Mouse (Mus musculus) thymus, postnatal 10 days (tissue): ENCODE results near the gene Dyrk1a.
"Not testable (repeated sequence)": the region's sequence is repeated elsewhere in the genome, so short reads cannot be mapped to it uniquely, and the experiment has no call there.

Experiments
- DNase-seq, 2 experiments: peaks; one replicate each; pipeline ENCODE4 v3.0.0; 2021; ENCODE audit warnings: low spot score in 2 of 2

Dyrk1a gene

GRCm38 (mm10) chr16:94632424-94632963, 62.7 kb downstream of the Dyrk1a start:
- DNase-seq: no peak

- no peak for DNase-seq
Measured at GRCm38 (mm10) chr16:94633012-94633411, 63.2 kb downstream of the Dyrk1a start.

GRCm38 (mm10) chr16:94637423-94637822, 67.6 kb downstream of the Dyrk1a start:
- no peak for DNase-seq

- DNase-seq: no peak
Measured at GRCm38 (mm10) chr16:94641799-94642198, 72.0 kb downstream of the Dyrk1a start.

GRCm38 (mm10) chr16:94647153-94647552, 77.3 kb downstream of the Dyrk1a start:
- peak in 1 of 2 experiments; percentile 30 for DNase-seq

- DNase-seq: no peak
Measured at GRCm38 (mm10) chr16:94647925-94648324, 78.1 kb downstream of the Dyrk1a start.

GRCm38 (mm10) chr16:94649861-94650260, 80.1 kb downstream of the Dyrk1a start:
- DNase-seq: no peak

GRCm38 (mm10) chr16:94652091-94652713, 82.4 kb downstream of the Dyrk1a start:
- no peak for DNase-seq

- DNase-seq: no peak
Measured at GRCm38 (mm10) chr16:94655083-94655482, 85.3 kb downstream of the Dyrk1a start.

- DNase-seq: no peak
Measured at GRCm38 (mm10) chr16:94656891-94657290, 87.1 kb downstream of the Dyrk1a start.

GRCm38 (mm10) chr16:94659394-94659793, 89.6 kb downstream of the Dyrk1a start:
- DNase-seq: no peak

GRCm38 (mm10) chr16:94660221-94660620, 90.4 kb downstream of the Dyrk1a start:
- no peak for DNase-seq

- DNase-seq: no peak
Measured at GRCm38 (mm10) chr16:94667557-94667956, 97.7 kb downstream of the Dyrk1a start.

- no peak for DNase-seq
Measured at GRCm38 (mm10) chr16:94671313-94671712, 101.5 kb downstream of the Dyrk1a start.

GRCm38 (mm10) chr16:94680924-94681323, 111.1 kb downstream of the Dyrk1a start:
- no peak for DNase-seq

GRCm38 (mm10) chr16:94681760-94682159, 112.0 kb downstream of the Dyrk1a start:
- DNase-seq: no peak

GRCm38 (mm10) chr16:94683960-94684359, 114.2 kb downstream of the Dyrk1a start:
- DNase-seq: no peak

GRCm38 (mm10) chr16:94693687-94694305, 124.0 kb downstream of the Dyrk1a start:
- no peak for DNase-seq

- no peak for DNase-seq
Measured at GRCm38 (mm10) chr16:94697553-94697952, 127.7 kb downstream of the Dyrk1a start.

- DNase-seq: not testable (repeated sequence)
Measured at GRCm38 (mm10) chr16:94698234-94698633, 128.4 kb downstream of the Dyrk1a start.

GRCm38 (mm10) chr16:94701141-94701540, 131.3 kb downstream of the Dyrk1a start:
- no peak for DNase-seq

- no peak for DNase-seq
Measured at GRCm38 (mm10) chr16:94701971-94702370, 132.2 kb downstream of the Dyrk1a start.

GRCm38 (mm10) chr16:94713480-94714094, 143.8 kb downstream of the Dyrk1a start:
- peak; percentile 57 to 90 for DNase-seq
